Mouse (Mus musculus) heart, postnatal 4 days (tissue): ENCODE measurements around the gene Itpr1. TPM values are rescaled to one million over a fixed set of nuclear protein-coding genes. Genes with fewer than 3 reads are reported as not detected.

Experiments used
- DNase-seq: peaks from one replicate; pipeline ENCODE4 v3.0.0; 2021
- total RNA-seq, 2 experiments: library from RNA; stranded (reverse); gene quantifications; 2 replicates each; pipeline ENCODE4 v1.2.3; 2021

Itpr1 gene
- total RNA-seq, 2 experiments from 2014 or later: 71.8 to 73.6 TPM

- DNase-seq: no peak
Measured at GRCm38 (mm10) chr6:108518552-108518951, 305.7 kb downstream of the Itpr1 start.

- no peak for DNase-seq
Measured at GRCm38 (mm10) chr6:108519327-108519726, 306.4 kb downstream of the Itpr1 start.

GRCm38 (mm10) chr6:108523956-108524616 is 311.2 kb downstream of the Itpr1 start:
- DNase-seq: no peak

- DNase-seq: no peak
Measured at GRCm38 (mm10) chr6:108524617-108525010, 311.7 kb downstream of the Itpr1 start.

GRCm38 (mm10) chr6:108527560-108527959 is 314.7 kb downstream of the Itpr1 start:
- no peak for DNase-seq

GRCm38 (mm10) chr6:108527993-108528392 is 315.1 kb downstream of the Itpr1 start:
- no peak for DNase-seq

GRCm38 (mm10) chr6:108529150-108529549 is 316.3 kb downstream of the Itpr1 start:
- DNase-seq: no peak

- no peak for DNase-seq
Measured at GRCm38 (mm10) chr6:108530781-108531323, 318.0 kb downstream of the Itpr1 start.

GRCm38 (mm10) chr6:108531324-108532311 is 318.7 kb downstream of the Itpr1 start:
- DNase-seq: no peak

GRCm38 (mm10) chr6:108532486-108533179 is 319.7 kb downstream of the Itpr1 start:
- peak; percentile 68 for DNase-seq

GRCm38 (mm10) chr6:108534139-108534538 is 321.2 kb downstream of the Itpr1 start:
- no peak for DNase-seq

GRCm38 (mm10) chr6:108534596-108534995 is 321.7 kb downstream of the Itpr1 start:
- DNase-seq: no peak

GRCm38 (mm10) chr6:108535309-108535708 is 322.4 kb downstream of the Itpr1 start:
- no peak for DNase-seq

- peak; percentile 47 for DNase-seq
Measured at GRCm38 (mm10) chr6:108536546-108537317, 323.8 kb downstream of the Itpr1 start.

- no peak for DNase-seq
Measured at GRCm38 (mm10) chr6:108538406-108538805, 325.5 kb downstream of the Itpr1 start.

- DNase-seq: no peak
Measured at GRCm38 (mm10) chr6:108540441-108540840, 327.5 kb downstream of the Itpr1 start.

GRCm38 (mm10) chr6:108544917-108545316 is 332.0 kb downstream of the Itpr1 start:
- DNase-seq: no peak

GRCm38 (mm10) chr6:108545464-108545863 is 332.6 kb downstream of the Itpr1 start:
- DNase-seq: no peak

GRCm38 (mm10) chr6:108548413-108548812 is 335.5 kb downstream of the Itpr1 start:
- DNase-seq: no peak

- no peak for DNase-seq
Measured at GRCm38 (mm10) chr6:108549495-108549935, 336.6 kb downstream of the Itpr1 start.
